ENCODE assay signal across 8 mouse cellular contexts in the genomic region with DNA sequence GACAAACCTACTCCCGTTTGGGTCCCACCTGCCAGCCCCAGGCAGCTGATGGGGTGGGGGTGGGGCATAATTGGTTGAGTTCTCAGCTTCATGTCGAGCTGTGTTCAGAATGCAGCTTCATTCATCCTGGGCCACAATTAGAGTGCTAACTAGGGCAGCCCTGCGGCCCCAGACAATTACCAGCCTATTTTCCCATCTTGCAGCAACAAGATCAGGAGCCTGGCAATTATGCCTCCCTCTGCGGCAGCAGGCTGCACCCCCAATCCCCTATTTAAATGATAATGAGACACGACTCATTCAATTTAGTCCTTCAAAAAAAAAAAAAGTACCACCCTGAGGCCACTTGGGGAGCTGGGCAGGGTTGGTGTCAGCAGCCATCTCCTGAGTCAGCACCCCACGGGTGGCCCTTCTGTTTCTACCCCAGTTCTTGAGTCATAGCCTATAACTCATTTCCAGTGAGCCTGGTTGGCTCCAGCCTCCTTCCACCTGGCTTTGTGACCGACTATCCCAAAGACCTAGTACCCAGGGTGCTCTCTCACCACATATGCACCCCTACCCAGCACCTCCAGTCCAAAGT. TPM values are rescaled to one million over a fixed set of nuclear protein-coding genes. Genes with fewer than 3 reads are reported as not detected.
DNase-seq lines count a peak whose midpoint lies in the region; ATAC-seq lines count a peak whose summit lies in the region.

No protein-coding gene starts in this region.

- no peaks in the 10 kb centered on the region for H3K27me3 ChIP-seq in limb, embryonic 11.5 days (ENCODE audit: control insufficient read depth, insufficient read depth, low read length)
- H3K27me3 ChIP-seq in limb, embryonic 10.5 days (ENCODE audit: low read depth, poor library complexity, severe bottlenecking), result no peaks in the 10 kb centered on the region
- no peaks in the 10 kb centered on the region for H3K27me3 ChIP-seq in hindbrain, embryonic 14.5 days (ENCODE audit: control insufficient read depth, insufficient read depth, low read length)
- H3K27me3 ChIP-seq in midbrain, embryonic 16.5 days (ENCODE audit: control insufficient read depth, insufficient read depth, low read depth, low read length), result no peaks in the 10 kb centered on the region

- H3K9me3 ChIP-seq in limb, embryonic 11.5 days (ENCODE audit: control insufficient read depth, low read length), result no peaks in the 10 kb centered on the region
- no peaks in the 10 kb centered on the region for H3K9me3 ChIP-seq in limb, embryonic 10.5 days (replicated peaks)
- no peaks in the 10 kb centered on the region for H3K9me3 ChIP-seq in hindbrain, embryonic 14.5 days (ENCODE audit: control insufficient read depth, low read length)
- no peaks in the 10 kb centered on the region for H3K9me3 ChIP-seq in midbrain, embryonic 16.5 days (replicated peaks; ENCODE audit: control insufficient read depth, low read length, poor library complexity, severe bottlenecking)

- DNase-seq in limb, embryonic 11.5 days (ENCODE audit: low spot score), result peak; percentile 37
- no peak for DNase-seq in limb, embryonic 10.5 days (ENCODE audit: low spot score)
- DNase-seq in embryo, embryonic 11 days, result peak; percentile 59
- DNase-seq in hindbrain, embryonic 14.5 days (ENCODE audit: low spot score), result peak; percentile 75
- no peak for DNase-seq in ovary, postnatal 10 days (ENCODE audit: low spot score)
- DNase-seq in kidney, postnatal 36 days, result no peak

- H3K36me3 ChIP-seq in limb, embryonic 11.5 days (ENCODE audit: control insufficient read depth, insufficient read depth, low read length), result no peaks in the 10 kb centered on the region
- H3K36me3 ChIP-seq in limb, embryonic 10.5 days, result peaks cover 12% of the 10 kb centered on the region; the same call in 1 of the 2 replicates
- peaks cover 10% of the 10 kb centered on the region; the same call in 1 of the 2 replicates for H3K36me3 ChIP-seq in hindbrain, embryonic 14.5 days (replicated peaks; ENCODE audit: control insufficient read depth, insufficient read depth)
- no peaks in the 10 kb centered on the region for H3K36me3 ChIP-seq in midbrain, embryonic 16.5 days (ENCODE audit: control insufficient read depth, insufficient read depth, low read length)

- H3K4me3 ChIP-seq in limb, embryonic 11.5 days (ENCODE audit: low read depth, low read length), result no peak overlapping the region
- H3K4me3 ChIP-seq in limb, embryonic 10.5 days, result no peak overlapping the region
- H3K4me3 ChIP-seq in hindbrain, embryonic 14.5 days (replicated peaks; ENCODE audit: low read length), result no peak overlapping the region
- H3K4me3 ChIP-seq in midbrain, embryonic 16.5 days (ENCODE audit: low read depth, low read length), result no peak overlapping the region

- 13% methylated on average over 7 of the region's 7 CpGs for WGBS in limb, embryonic 11.5 days
- WGBS in limb, embryonic 10.5 days, result 13% methylated on average over 7 of the region's 7 CpGs
- WGBS in hindbrain, embryonic 14.5 days, result 10% methylated on average over 7 of the region's 7 CpGs
- 4% methylated on average over 7 of the region's 7 CpGs for WGBS in midbrain, embryonic 16.5 days

- H3K27ac ChIP-seq in limb, embryonic 11.5 days (replicated peaks; ENCODE audit: low read depth, low read length), result no peak overlapping the region
- no peak overlapping the region for H3K27ac ChIP-seq in limb, embryonic 10.5 days
- H3K27ac ChIP-seq in hindbrain, embryonic 14.5 days, result peak overlapping the region; percentile 84
- peak overlapping the region; percentile 71 for H3K27ac ChIP-seq in midbrain, embryonic 16.5 days (ENCODE audit: low read length)

- H3K4me1 ChIP-seq in limb, embryonic 11.5 days (ENCODE audit: control insufficient read depth, insufficient read depth, low read length), result peaks cover 18% of the 10 kb centered on the region
- peaks cover 41% of the 10 kb centered on the region for H3K4me1 ChIP-seq in limb, embryonic 10.5 days
- H3K4me1 ChIP-seq in hindbrain, embryonic 14.5 days (replicated peaks; ENCODE audit: control insufficient read depth, insufficient read depth, low read length), result peaks cover 39% of the 10 kb centered on the region
- peaks cover 24% of the 10 kb centered on the region for H3K4me1 ChIP-seq in midbrain, embryonic 16.5 days (ENCODE audit: control insufficient read depth, insufficient read depth, low read length)

- no peak for ATAC-seq in limb, embryonic 11.5 days (ENCODE audit: insufficient number of reproducible peaks, low FRiP score, low TSS enrichment, low read depth)
- peak; percentile 85 for ATAC-seq in hindbrain, embryonic 14.5 days (ENCODE audit: low FRiP score)
- peak; percentile 84 for ATAC-seq in midbrain, embryonic 16.5 days
- ATAC-seq in CD4-positive, CD25-positive, alpha-beta regulatory T cell, adult 4 months, result no peak

- H3K9ac ChIP-seq in limb, embryonic 11.5 days (ENCODE audit: low read length), result no peak overlapping the region
- no peak overlapping the region for H3K9ac ChIP-seq in hindbrain, embryonic 14.5 days
- H3K9ac ChIP-seq in midbrain, embryonic 16.5 days (ENCODE audit: low read depth, low read length), result no peak overlapping the region

- H3K4me2 ChIP-seq in limb, embryonic 11.5 days (ENCODE audit: low read depth, severe bottlenecking), result no peak overlapping the region
- 0 out of 2 replicates have a peak overlapping the region, but pooled peaks have one; percentile 1 for H3K4me2 ChIP-seq in hindbrain, embryonic 14.5 days (replicated peaks)
- H3K4me2 ChIP-seq in midbrain, embryonic 16.5 days (ENCODE audit: low read length), result no peak overlapping the region

RNA-seq across cellular contexts. Expression of a gene that starts 31.4 kb away (rescaled TPM):
- polyA plus RNA-seq in limb, embryonic 11.5 days (2014; fragmentation: Nextera tagmentation; extraction: Ambion mirVana), result 23.3 and 23.9 TPM in 2 replicates
- 22.5 and 24.8 TPM in 2 replicates for polyA plus RNA-seq in limb, embryonic 10.5 days (2016; fragmentation: Nextera tagmentation; extraction: Ambion mirVana)
- polyA plus RNA-seq in hindbrain, embryonic 14.5 days (2014; fragmentation: Nextera tagmentation; extraction: Ambion mirVana), result 23.8 and 24.8 TPM in 2 replicates
- polyA plus RNA-seq in midbrain, embryonic 16.5 days (2015; fragmentation: Nextera tagmentation; extraction: Ambion mirVana), result 12.3 and 16.3 TPM in 2 replicates
- polyA plus RNA-seq in CD4-positive, CD25-positive, alpha-beta regulatory T cell, adult 4 months (2017; shearing (Covaris generic)), result 1 to 10 TPM; 4.2 to 7.2 TPM

Comparison
In these comparisons a context has a peak if more than half of its experiments do, and no peak if none do; other contexts are left out.
1. DNase-seq: peak in limb, embryonic 11.5 days (single experiment), embryo, embryonic 11 days (single experiment) and hindbrain, embryonic 14.5 days (single experiment); none in limb, embryonic 10.5 days (single experiment), ovary, postnatal 10 days (single experiment) and kidney, postnatal 36 days (0 of 2).
2. ATAC-seq: peak in hindbrain, embryonic 14.5 days (single experiment) and midbrain, embryonic 16.5 days (single experiment); none in limb, embryonic 11.5 days (single experiment) and CD4-positive, CD25-positive, alpha-beta regulatory T cell, adult 4 months (single experiment).
3. H3K27ac ChIP-seq: peak in hindbrain, embryonic 14.5 days (single experiment) and midbrain, embryonic 16.5 days (single experiment); none in limb, embryonic 11.5 days (single experiment) and limb, embryonic 10.5 days (single experiment).